Mouse (Mus musculus) midbrain, embryonic 11.5 days (tissue): ENCODE data around the gene Mrps7. TPM values are rescaled to one million over a fixed set of nuclear protein-coding genes. Genes with fewer than 3 reads are reported as not detected.
"Not testable (repeated sequence)": the region's sequence is repeated elsewhere in the genome, so short reads cannot be mapped to it uniquely, and the experiment has no call there.

Experiments
- ATAC-seq: fragments of 200-750 bp; cut with Nextera tagmentation; 2 replicates; pipeline ENCODE4 v1.8.0; 2017; ENCODE audit warnings: moderate TSS enrichment, moderate library complexity; ENCODE audit not compliant: low FRiP score
- DNase-seq: peaks from one replicate; pipeline ENCODE4 v3.0.0; 2015; ENCODE audit warnings: low spot score; ENCODE audit errors: missing footprints
- H3K27ac ChIP-seq: fragments of 300-500 bp; sonication (generic); 2 replicates; pipeline ENCODE4 v1.5.1; 2014; ENCODE audit warnings: low read depth, low read length
- H3K27me3 ChIP-seq: fragments of 300-500 bp; sonication (generic); 2 replicates; pipeline ENCODE4 v1.6.1; 2014; ENCODE audit warnings: mild to moderate bottlenecking, low read length, moderate library complexity, mixed read lengths; ENCODE audit not compliant: control insufficient read depth, insufficient read depth
- H3K36me3 ChIP-seq: fragments of 300-500 bp; sonication (generic); 2 replicates; pipeline ENCODE4 v1.6.1; 2014; ENCODE audit warnings: mild to moderate bottlenecking, low read length, moderate library complexity, mixed read lengths; ENCODE audit not compliant: control insufficient read depth, insufficient read depth
- H3K4me1 ChIP-seq: fragments of 300-500 bp; sonication (generic); 2 replicates; pipeline ENCODE4 v1.6.1; 2014; ENCODE audit warnings: low read length; ENCODE audit not compliant: control insufficient read depth, insufficient read depth
- H3K4me2 ChIP-seq: fragments of 300-500 bp; sonication (generic); 2 replicates; pipeline ENCODE4 v1.6.1; 2014; ENCODE audit warnings: mild to moderate bottlenecking, moderate library complexity
- H3K4me3 ChIP-seq: fragments of 300-500 bp; sonication (generic); 2 replicates; pipeline ENCODE4 v1.5.1; 2014; ENCODE audit warnings: low read depth, low read length
- H3K9ac ChIP-seq: fragments of 300-500 bp; sonication (generic); 2 replicates; pipeline ENCODE4 v1.6.1; 2014; ENCODE audit warnings: low read length
- H3K9me3 ChIP-seq: fragments of 300-500 bp; sonication (generic); 2 replicates; pipeline ENCODE4 v1.6.1; 2016; ENCODE audit warnings: low read length; ENCODE audit not compliant: control insufficient read depth
- WGBS: fragments of 180-500 bp; shearing (Covaris S2); extraction: QIAGEN DNeasy Blood & Tissue Kit; methylation state at CpG from one replicate; pipeline ENCODE4 v1.1.7; 2014; 5-methylcytosine and 5-hydroxymethylcytosine counted together
- polyA plus RNA-seq: library from polyadenylated mRNA; unstranded; fragments of >200 nt; fragmentation: Nextera tagmentation; extraction: Ambion mirVana; gene quantifications from 2 replicates; pipeline ENCODE4 v1.2.1, GENCODE M21; 2014

The Mrps7 gene
- polyA plus RNA-seq, 1 experiment from 2014 or later, result 105 TPM

- Histone ChIP-seq H3K4me2 (no peak overlapping the region), H3K4me3 (no peak overlapping the region), H3K27ac (no peak overlapping the region), H3K4me1 (no peaks in the 10 kb centered on the region), H3K9ac (no peak overlapping the region), H3K36me3 (no peaks in the 10 kb centered on the region), H3K27me3 (no peaks in the 10 kb centered on the region), H3K9me3 (no peaks in the 10 kb centered on the region)
- 91% methylated on average over 4 of the region's 4 CpGs for WGBS
- no peak for DNase-seq
- no peak for ATAC-seq
Measured at GRCm38 (mm10) chr11:115639540-115639939, 35.8 kb downstream of the Mrps7 start.

DNA sequence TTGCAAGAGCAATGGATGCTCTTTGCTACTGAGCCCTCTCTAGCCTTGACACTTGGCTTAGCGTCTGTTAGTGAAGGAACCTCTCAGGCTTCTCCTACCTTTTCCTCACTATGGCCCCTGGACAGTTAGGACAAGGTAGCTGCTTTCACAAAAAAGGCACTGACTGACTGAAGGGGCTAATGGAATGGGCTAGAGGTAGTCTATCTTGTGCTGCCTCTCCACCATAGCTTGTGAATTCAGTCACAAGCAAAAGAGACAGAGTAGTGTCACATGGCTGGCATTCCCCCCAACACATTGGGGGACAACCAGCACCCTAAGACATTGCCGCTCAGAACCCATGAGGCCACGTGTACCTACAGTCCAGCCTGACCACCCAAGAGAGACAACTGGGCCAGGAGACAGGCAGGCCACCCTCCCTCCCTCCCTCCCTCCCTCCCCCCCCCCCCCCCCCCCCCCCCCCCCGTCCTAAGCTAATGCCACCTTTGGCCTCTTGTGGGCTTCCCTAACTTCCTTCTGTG lies 36.6 kb downstream of the Mrps7 start:
- Histone ChIP-seq H3K4me3 (no peak overlapping the region), H3K4me1 (no peaks in the 10 kb centered on the region), H3K9me3 (no peaks in the 10 kb centered on the region), H3K36me3 (no peaks in the 10 kb centered on the region), H3K4me2 (no peak overlapping the region), H3K27me3 (no peaks in the 10 kb centered on the region), H3K9ac (no peak overlapping the region), H3K27ac (no peak overlapping the region)
- WGBS, result 89% methylated on average over 3 of the region's 4 CpGs
- DNase-seq, result no peak
- no peak for ATAC-seq

- no peak for ATAC-seq
- Histone ChIP-seq H3K4me2 (no peak overlapping the region), H3K9me3 (no peaks in the 10 kb centered on the region), H3K4me1 (no peaks in the 10 kb centered on the region), H3K4me3 (no peak overlapping the region), H3K9ac (no peak overlapping the region), H3K27me3 (no peaks in the 10 kb centered on the region), H3K27ac (no peak overlapping the region), H3K36me3 (no peaks in the 10 kb centered on the region)
- 59% methylated on average over 14 of the region's 14 CpGs for WGBS
- DNase-seq, result no peak
Measured at GRCm38 (mm10) chr11:115640978-115641663, 37.4 kb downstream of the Mrps7 start.

GRCm38 (mm10) chr11:115641664-115642036 lies 37.9 kb downstream of the Mrps7 start:
- Histone ChIP-seq H3K4me3 (no peak overlapping the region), H3K9me3 (no peaks in the 10 kb centered on the region), H3K4me2 (no peak overlapping the region), H3K27me3 (no peaks in the 10 kb centered on the region), H3K9ac (no peak overlapping the region), H3K27ac (no peak overlapping the region), H3K36me3 (no peaks in the 10 kb centered on the region; the same call in 1 of the 2 replicates), H3K4me1 (no peaks in the 10 kb centered on the region)
- DNase-seq (no peak), ATAC-seq (no peak)
- WGBS, result 88% methylated on average over 4 of the region's 4 CpGs

- Histone ChIP-seq H3K9ac (no peak overlapping the region), H3K36me3 (no peaks in the 10 kb centered on the region; the same call in 1 of the 2 replicates), H3K4me3 (no peak overlapping the region), H3K27me3 (no peaks in the 10 kb centered on the region), H3K27ac (no peak overlapping the region), H3K4me1 (no peaks in the 10 kb centered on the region), H3K4me2 (no peak overlapping the region), H3K9me3 (no peaks in the 10 kb centered on the region)
- DNase-seq, result no peak
- no peak for ATAC-seq
- WGBS, result 96% methylated on average over 2 of the region's 2 CpGs
Measured at GRCm38 (mm10) chr11:115642705-115643104, 39.0 kb downstream of the Mrps7 start.

DNA sequence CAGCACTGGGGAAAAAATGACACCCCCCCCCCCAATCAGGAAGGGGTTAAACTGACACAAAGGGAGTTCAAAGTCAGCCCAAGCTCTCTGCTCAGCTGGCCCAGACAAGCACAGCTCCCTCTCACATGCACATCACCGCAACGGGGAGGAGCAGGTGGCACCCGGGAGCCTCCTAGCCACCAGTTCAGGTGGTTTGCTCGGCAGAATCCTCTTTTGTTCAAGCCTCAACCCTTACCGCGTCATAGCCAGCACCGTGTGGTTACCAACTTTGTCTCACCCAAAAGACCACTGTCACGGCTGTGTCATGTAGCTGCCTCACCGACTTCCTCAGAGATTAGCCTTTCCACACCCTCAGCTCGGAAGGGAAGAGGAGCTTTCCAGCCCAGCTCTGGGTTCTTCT lies 39.5 kb downstream of the Mrps7 start:
- DNase-seq (no peak), ATAC-seq (no peak)
- Histone ChIP-seq H3K9ac (no peak overlapping the region), H3K4me3 (no peak overlapping the region), H3K27ac (no peak overlapping the region), H3K4me2 (no peak overlapping the region), H3K9me3 (no peaks in the 10 kb centered on the region), H3K4me1 (no peaks in the 10 kb centered on the region), H3K27me3 (no peaks in the 10 kb centered on the region), H3K36me3 (no peaks in the 10 kb centered on the region; the same call in 1 of the 2 replicates)
- WGBS, result 81% methylated on average over 10 of the region's 10 CpGs

DNA sequence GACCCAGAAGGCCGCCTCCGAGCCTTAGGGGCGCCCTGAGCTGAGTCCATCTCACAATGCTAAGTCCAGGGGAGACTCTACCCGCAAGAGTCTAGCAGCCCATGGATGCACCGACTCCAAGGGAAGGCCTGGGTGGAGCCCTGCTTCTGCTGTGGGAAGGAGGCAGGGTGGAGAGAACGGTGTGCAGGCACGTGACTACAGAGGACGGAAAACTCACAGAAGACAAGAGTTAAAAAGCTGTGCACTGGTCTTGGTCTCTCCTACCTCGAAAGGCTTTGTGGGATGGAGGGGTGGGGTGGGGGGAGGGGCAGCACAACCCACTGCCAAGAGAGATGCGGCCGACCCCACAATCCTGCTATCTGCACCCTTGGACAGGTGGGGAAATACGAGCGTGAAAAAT lies 40.6 kb downstream of the Mrps7 start:
- Histone ChIP-seq H3K4me3 (no peak overlapping the region), H3K4me1 (no peaks in the 10 kb centered on the region), H3K27ac (no peak overlapping the region), H3K27me3 (no peaks in the 10 kb centered on the region), H3K36me3 (no peaks in the 10 kb centered on the region; the same call in 1 of the 2 replicates), H3K4me2 (no peak overlapping the region), H3K9me3 (no peaks in the 10 kb centered on the region), H3K9ac (no peak overlapping the region)
- no peak for DNase-seq
- no peak for ATAC-seq
- WGBS, result 94% methylated on average over 13 of the region's 13 CpGs

- H3K9ac ChIP-seq, H3K4me1 ChIP-seq, DNase-seq, H3K4me2 ChIP-seq, H3K4me3 ChIP-seq, ATAC-seq, H3K9me3 ChIP-seq, H3K27me3 ChIP-seq, H3K36me3 ChIP-seq, H3K27ac ChIP-seq: not testable (repeated sequence)
- 92% methylated on average over 14 of the region's 14 CpGs for WGBS
Measured at GRCm38 (mm10) chr11:115645498-115645897, 41.8 kb downstream of the Mrps7 start.

DNA sequence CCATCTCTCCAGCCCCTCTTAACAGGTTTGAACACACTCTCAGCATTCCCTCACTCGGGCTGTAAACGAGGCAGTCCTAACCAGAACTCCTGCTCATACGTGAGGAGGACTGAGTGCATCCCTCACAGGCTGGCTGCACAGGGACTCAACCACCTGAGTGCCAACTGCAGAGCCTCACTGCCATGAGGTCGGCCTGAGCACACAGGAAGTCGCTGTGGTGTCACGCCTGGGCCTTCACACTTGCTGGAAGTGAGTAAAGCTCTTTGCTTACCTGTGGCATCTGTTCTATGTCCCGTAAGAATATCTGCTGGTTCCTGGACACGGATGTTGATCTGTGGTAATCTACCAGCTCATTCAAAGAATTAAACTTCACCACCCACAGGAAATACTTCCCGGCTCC lies 42.7 kb downstream of the Mrps7 start:
- DNase-seq (no peak), ATAC-seq (no peak)
- H3K27ac ChIP-seq, result no peak overlapping the region
- no peak overlapping the region for H3K4me2 ChIP-seq
- H3K27me3 ChIP-seq, result no peaks in the 10 kb centered on the region
- 94% methylated on average over 9 of the region's 9 CpGs for WGBS
- no peak overlapping the region for H3K9ac ChIP-seq
- no peaks in the 10 kb centered on the region; the same call in 1 of the 2 replicates for H3K36me3 ChIP-seq
- no peaks in the 10 kb centered on the region for H3K4me1 ChIP-seq
- H3K4me3 ChIP-seq, result no peak overlapping the region
- H3K9me3 ChIP-seq, result no peaks in the 10 kb centered on the region
